Mouse (Mus musculus): ENCODE results near the gene Tgfbr2. TPM values are rescaled to one million over a fixed set of nuclear protein-coding genes. Genes with fewer than 3 reads are reported as not detected.

Gene Tgfbr2
- polyA plus RNA-seq, 1 experiment from 2014 or later, result 8.4 TPM

- Histone ChIP-seq H3K27ac (ENCODE audit: low read depth, low read length) (peak overlapping the region; percentile 44; the same call in 1 of the 2 replicates), H3K9ac (ENCODE audit: low read depth, low read length) (no peak overlapping the region), H3K9me3 (ENCODE audit: control insufficient read depth, low read length) (no peaks in the 10 kb centered on the region), H3K27me3 (replicated peaks; ENCODE audit: control insufficient read depth, insufficient read depth, low read length) (no peaks in the 10 kb centered on the region), H3K4me3 (ENCODE audit: low read length) (no peak overlapping the region), H3K4me2 (ENCODE audit: low read length) (no peak overlapping the region), H3K36me3 (ENCODE audit: control insufficient read depth, insufficient read depth, low read length) (no peaks in the 10 kb centered on the region), H3K4me1 (ENCODE audit: control insufficient read depth, insufficient read depth, low read depth, low read length) (peaks cover 6% of the 10 kb centered on the region; the same call in 1 of the 2 replicates)
- WGBS, result 27% methylated on average over 4 of the region's 4 CpGs
- peak; percentile 45; the same call in 1 of the 2 replicates for ATAC-seq
These were observed 43.6 kb upstream of the Tgfbr2 start for GRCm38 (mm10) chr9:116218780-116219179.

- Histone ChIP-seq H3K4me2 (ENCODE audit: low read length) (no peak overlapping the region), H3K27me3 (replicated peaks; ENCODE audit: control insufficient read depth, insufficient read depth, low read length) (no peaks in the 10 kb centered on the region), H3K36me3 (ENCODE audit: control insufficient read depth, insufficient read depth, low read length) (no peaks in the 10 kb centered on the region), H3K9me3 (ENCODE audit: control insufficient read depth, low read length) (no peaks in the 10 kb centered on the region), H3K4me3 (ENCODE audit: low read length) (no peak overlapping the region), H3K4me1 (ENCODE audit: control insufficient read depth, insufficient read depth, low read depth, low read length) (peaks cover 6% of the 10 kb centered on the region; the same call in 1 of the 2 replicates), H3K27ac (ENCODE audit: low read depth, low read length) (no peak overlapping the region), H3K9ac (ENCODE audit: low read depth, low read length) (no peak overlapping the region)
- no peak for ATAC-seq
- 92% methylated on average over 7 of the region's 7 CpGs for WGBS
These were observed 41.9 kb upstream of the Tgfbr2 start for GRCm38 (mm10) chr9:116217099-116217498.

- no peaks in the 10 kb centered on the region for H3K9me3 ChIP-seq (ENCODE audit: control insufficient read depth, low read length)
- H3K4me2 ChIP-seq (ENCODE audit: low read length), result no peak overlapping the region
- H3K4me1 ChIP-seq (ENCODE audit: control insufficient read depth, insufficient read depth, low read depth, low read length), result peaks cover 6% of the 10 kb centered on the region; the same call in 1 of the 2 replicates
- no peak overlapping the region for H3K4me3 ChIP-seq (ENCODE audit: low read length)
- no peaks in the 10 kb centered on the region for H3K27me3 ChIP-seq (replicated peaks; ENCODE audit: control insufficient read depth, insufficient read depth, low read length)
- no peak for ATAC-seq
- H3K9ac ChIP-seq (ENCODE audit: low read depth, low read length), result no peak overlapping the region
- no peak overlapping the region for H3K27ac ChIP-seq (ENCODE audit: low read depth, low read length)
- H3K36me3 ChIP-seq (ENCODE audit: control insufficient read depth, insufficient read depth, low read length), result no peaks in the 10 kb centered on the region
- 89% methylated on average over 10 of the region's 10 CpGs for WGBS
These were observed 41.5 kb upstream of the Tgfbr2 start for GRCm38 (mm10) chr9:116216677-116217076.

GRCm38 (mm10) chr9:116214296-116214695, 39.1 kb upstream of the Tgfbr2 start:
- H3K9me3 ChIP-seq (ENCODE audit: control insufficient read depth, low read length), result no peaks in the 10 kb centered on the region
- no peaks in the 10 kb centered on the region for H3K36me3 ChIP-seq (ENCODE audit: control insufficient read depth, insufficient read depth, low read length)
- no peak for ATAC-seq
- H3K4me3 ChIP-seq (ENCODE audit: low read length), result no peak overlapping the region
- H3K27me3 ChIP-seq (replicated peaks; ENCODE audit: control insufficient read depth, insufficient read depth, low read length), result no peaks in the 10 kb centered on the region
- 83% methylated on average over 6 of the region's 6 CpGs for WGBS
- no peak overlapping the region for H3K4me2 ChIP-seq (ENCODE audit: low read length)
- H3K27ac ChIP-seq (ENCODE audit: low read depth, low read length), result no peak overlapping the region
- H3K4me1 ChIP-seq (ENCODE audit: control insufficient read depth, insufficient read depth, low read depth, low read length), result peaks cover 6% of the 10 kb centered on the region; the same call in 1 of the 2 replicates
- no peak overlapping the region for H3K9ac ChIP-seq (ENCODE audit: low read depth, low read length)

- ATAC-seq, result peak; percentile 34; the same call in 1 of the 2 replicates
- Histone ChIP-seq H3K9ac (ENCODE audit: low read depth, low read length) (no peak overlapping the region), H3K27ac (ENCODE audit: low read depth, low read length) (no peak overlapping the region), H3K27me3 (replicated peaks; ENCODE audit: control insufficient read depth, insufficient read depth, low read length) (no peaks in the 10 kb centered on the region), H3K4me3 (ENCODE audit: low read length) (no peak overlapping the region), H3K4me1 (ENCODE audit: control insufficient read depth, insufficient read depth, low read depth, low read length) (no peaks in the 10 kb centered on the region), H3K4me2 (ENCODE audit: low read length) (no peak overlapping the region), H3K9me3 (ENCODE audit: control insufficient read depth, low read length) (no peaks in the 10 kb centered on the region), H3K36me3 (ENCODE audit: control insufficient read depth, insufficient read depth, low read length) (no peaks in the 10 kb centered on the region)
- 49% methylated on average over 8 of the region's 8 CpGs for WGBS
These were observed 37.9 kb upstream of the Tgfbr2 start for GRCm38 (mm10) chr9:116212915-116213619.

- no peak for ATAC-seq
- no peak overlapping the region for H3K27ac ChIP-seq (ENCODE audit: low read depth, low read length)
- no peaks in the 10 kb centered on the region for H3K36me3 ChIP-seq (ENCODE audit: control insufficient read depth, insufficient read depth, low read length)
- no peaks in the 10 kb centered on the region for H3K9me3 ChIP-seq (ENCODE audit: control insufficient read depth, low read length)
- H3K4me3 ChIP-seq (ENCODE audit: low read length), result no peak overlapping the region
- no peak overlapping the region for H3K4me2 ChIP-seq (ENCODE audit: low read length)
- H3K9ac ChIP-seq (ENCODE audit: low read depth, low read length), result no peak overlapping the region
- WGBS, result 84% methylated on average over 12 of the region's 12 CpGs
- H3K27me3 ChIP-seq (replicated peaks; ENCODE audit: control insufficient read depth, insufficient read depth, low read length), result no peaks in the 10 kb centered on the region
- no peaks in the 10 kb centered on the region for H3K4me1 ChIP-seq (ENCODE audit: control insufficient read depth, insufficient read depth, low read depth, low read length)
These were observed 36.9 kb upstream of the Tgfbr2 start for GRCm38 (mm10) chr9:116212069-116212468.

- Histone ChIP-seq H3K27ac (ENCODE audit: low read depth, low read length) (no peak overlapping the region), H3K9ac (ENCODE audit: low read depth, low read length) (no peak overlapping the region), H3K4me3 (ENCODE audit: low read length) (no peak overlapping the region), H3K4me2 (ENCODE audit: low read length) (no peak overlapping the region), H3K27me3 (replicated peaks; ENCODE audit: control insufficient read depth, insufficient read depth, low read length) (no peaks in the 10 kb centered on the region), H3K36me3 (ENCODE audit: control insufficient read depth, insufficient read depth, low read length) (no peaks in the 10 kb centered on the region), H3K4me1 (ENCODE audit: control insufficient read depth, insufficient read depth, low read depth, low read length) (no peaks in the 10 kb centered on the region), H3K9me3 (ENCODE audit: control insufficient read depth, low read length) (no peaks in the 10 kb centered on the region)
- WGBS, result 88% methylated on average over 16 of the region's 16 CpGs
- no peak for ATAC-seq
These were observed 33.2 kb upstream of the Tgfbr2 start for GRCm38 (mm10) chr9:116208169-116208904.

- 79% methylated on average over 2 of the region's 2 CpGs for WGBS
- no peak overlapping the region for H3K27ac ChIP-seq (ENCODE audit: low read depth, low read length)
These were observed 31.7 kb upstream of the Tgfbr2 start for GRCm38 (mm10) chr9:116206901-116207300.

GRCm38 (mm10) chr9:116203675-116204074, 28.5 kb upstream of the Tgfbr2 start:
- no peaks in the 10 kb centered on the region for H3K36me3 ChIP-seq (ENCODE audit: control insufficient read depth, insufficient read depth, low read length)
- 100% methylated on average over 1 of the region's 1 CpGs for WGBS

More at GRCm38 (mm10) chr9:116206901-116207300, 31.7 kb upstream of the Tgfbr2 start:
- Histone ChIP-seq H3K36me3 (ENCODE audit: control insufficient read depth, insufficient read depth, low read length) (no peaks in the 10 kb centered on the region), H3K4me3 (ENCODE audit: low read length) (no peak overlapping the region), H3K9me3 (ENCODE audit: control insufficient read depth, low read length) (no peaks in the 10 kb centered on the region), H3K4me1 (ENCODE audit: control insufficient read depth, insufficient read depth, low read depth, low read length) (no peaks in the 10 kb centered on the region), H3K27me3 (replicated peaks; ENCODE audit: control insufficient read depth, insufficient read depth, low read length) (no peaks in the 10 kb centered on the region), H3K9ac (ENCODE audit: low read depth, low read length) (no peak overlapping the region), H3K4me2 (ENCODE audit: low read length) (no peak overlapping the region)
- no peak for ATAC-seq

More at GRCm38 (mm10) chr9:116203675-116204074, 28.5 kb upstream of the Tgfbr2 start:
- Histone ChIP-seq H3K4me2 (ENCODE audit: low read length) (no peak overlapping the region), H3K4me1 (ENCODE audit: control insufficient read depth, insufficient read depth, low read depth, low read length) (no peaks in the 10 kb centered on the region), H3K9me3 (ENCODE audit: control insufficient read depth, low read length) (no peaks in the 10 kb centered on the region), H3K4me3 (ENCODE audit: low read length) (no peak overlapping the region), H3K27ac (ENCODE audit: low read depth, low read length) (no peak overlapping the region), H3K27me3 (replicated peaks; ENCODE audit: control insufficient read depth, insufficient read depth, low read length) (no peaks in the 10 kb centered on the region), H3K9ac (ENCODE audit: low read depth, low read length) (no peak overlapping the region)
- ATAC-seq, result no peak

All from hindbrain, embryonic 16.5 days (tissue).